Mouse (Mus musculus) lung, embryonic 16.5 days (tissue): Measurements from ENCODE around the gene Angel1. TPM values are rescaled to one million over a fixed set of nuclear protein-coding genes. Genes with fewer than 3 reads are reported as not detected.

Experiments
- ATAC-seq: fragments of 200-750 bp; cut with Nextera tagmentation; 2 replicates; pipeline ENCODE4 v1.8.0; 2017; ENCODE audit warnings: low read depth, mild to moderate bottlenecking, moderate library complexity
- H3K27ac ChIP-seq: fragments of 300-500 bp; sonication (generic); 2 replicates; pipeline ENCODE4 v1.5.1; 2014; ENCODE audit warnings: mild to moderate bottlenecking, control low read depth, low read length
- H3K27me3 ChIP-seq: fragments of 300-500 bp; sonication (generic); 2 replicates; pipeline ENCODE4 v1.6.1; 2014; ENCODE audit warnings: low read depth, low read length, mixed read lengths; ENCODE audit not compliant: control insufficient read depth, insufficient read depth
- H3K36me3 ChIP-seq: fragments of 300-500 bp; sonication (generic); 2 replicates; pipeline ENCODE4 v1.6.1; 2014; ENCODE audit warnings: low read length; ENCODE audit not compliant: control insufficient read depth, insufficient read depth
- H3K4me1 ChIP-seq: fragments of 300-500 bp; sonication (generic); replicated peaks from 2 replicates; pipeline ENCODE4 v1.6.1; 2014; ENCODE audit warnings: low read length, mixed read lengths; ENCODE audit not compliant: control insufficient read depth, insufficient read depth
- H3K4me2 ChIP-seq: fragments of 300-500 bp; sonication (generic); 2 replicates; pipeline ENCODE4 v1.6.1; 2014; ENCODE audit warnings: low read depth, low read length, control low read depth
- H3K4me3 ChIP-seq: fragments of 300-500 bp; sonication (generic); 2 replicates; pipeline ENCODE4 v1.5.1; 2014; ENCODE audit warnings: mild to moderate bottlenecking, low read length, control low read depth
- H3K9ac ChIP-seq: fragments of 300-500 bp; sonication (generic); 2 replicates; pipeline ENCODE4 v1.6.1; 2014; ENCODE audit warnings: low read length, control low read depth
- H3K9me3 ChIP-seq: fragments of 300-500 bp; sonication (generic); 2 replicates; pipeline ENCODE4 v1.6.1; 2016; ENCODE audit warnings: low read length; ENCODE audit not compliant: control insufficient read depth
- WGBS: fragments of 180-500 bp; shearing (Covaris S2); extraction: QIAGEN DNeasy Blood & Tissue Kit; methylation state at CpG from one replicate; pipeline ENCODE4 v1.1.7; 2014; 5-methylcytosine and 5-hydroxymethylcytosine counted together
- polyA plus RNA-seq: library from polyadenylated mRNA; unstranded; fragments of >200 nt; fragmentation: Nextera tagmentation; extraction: Ambion mirVana; gene quantifications from 2 replicates; pipeline ENCODE4 v1.2.1, GENCODE M21; 2015

Angel1 gene
- polyA plus RNA-seq, 1 experiment from 2014 or later: 11.9 TPM

DNA sequence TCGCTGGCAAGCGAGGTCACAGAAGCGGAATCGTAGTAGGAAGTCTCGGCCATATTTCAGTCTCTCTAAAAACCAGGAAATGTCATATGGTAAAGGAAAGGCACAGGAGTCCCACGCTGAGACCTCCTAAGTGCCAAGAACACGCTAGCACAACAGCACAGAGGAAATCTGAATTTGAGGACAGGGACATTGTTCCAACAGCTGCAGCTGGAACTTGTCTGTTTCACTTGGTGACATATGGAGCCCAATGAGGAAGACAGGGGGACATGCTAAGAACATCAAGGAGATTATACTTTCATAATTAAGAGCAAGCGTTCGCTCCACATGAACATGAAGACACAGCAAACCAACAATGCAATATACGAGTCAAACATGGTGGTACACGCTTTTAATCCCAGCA lies 9.3 kb downstream of the Angel1 start:
- ATAC-seq: peak; percentile 57
- Histone ChIP-seq H3K4me3 (no peak overlapping the region), H3K4me2 (no peak overlapping the region), H3K27me3 (no peaks in the 10 kb centered on the region), H3K27ac (no peak overlapping the region), H3K9ac (no peak overlapping the region), H3K9me3 (no peaks in the 10 kb centered on the region), H3K36me3 (0 out of 2 replicates have a peak, but pooled peaks cover 2% of the 10 kb centered on the region), H3K4me1 (peaks cover 12% of the 10 kb centered on the region; the same call in 1 of the 2 replicates)
- 69% methylated on average over 11 of the region's 11 CpGs for WGBS

GRCm38 (mm10) chr12:86715401-86715800 lies 10.9 kb downstream of the Angel1 start:
- no peak for ATAC-seq
- WGBS: 63% methylated on average over 5 of the region's 5 CpGs

GRCm38 (mm10) chr12:86714026-86714425 lies 12.2 kb downstream of the Angel1 start:
- H3K4me2 ChIP-seq: no peak overlapping the region
- H3K4me3 ChIP-seq: no peak overlapping the region
- no peaks in the 10 kb centered on the region for H3K9me3 ChIP-seq
- 0 out of 2 replicates have a peak, but pooled peaks cover 2% of the 10 kb centered on the region for H3K36me3 ChIP-seq
- no peaks in the 10 kb centered on the region for H3K27me3 ChIP-seq
- no peak for ATAC-seq
- H3K4me1 ChIP-seq: 0 out of 2 replicates have a peak, but pooled peaks cover 5% of the 10 kb centered on the region
- no peak overlapping the region for H3K9ac ChIP-seq
- WGBS: 61% methylated on average over 5 of the region's 5 CpGs
- H3K27ac ChIP-seq: no peak overlapping the region

More at GRCm38 (mm10) chr12:86715401-86715800, 10.9 kb downstream of the Angel1 start:
- Histone ChIP-seq H3K27me3 (no peaks in the 10 kb centered on the region), H3K4me2 (no peak overlapping the region), H3K9me3 (no peaks in the 10 kb centered on the region), H3K4me3 (no peak overlapping the region), H3K36me3 (0 out of 2 replicates have a peak, but pooled peaks cover 2% of the 10 kb centered on the region), H3K9ac (no peak overlapping the region), H3K4me1 (0 out of 2 replicates have a peak, but pooled peaks cover 5% of the 10 kb centered on the region), H3K27ac (no peak overlapping the region)

DNA sequence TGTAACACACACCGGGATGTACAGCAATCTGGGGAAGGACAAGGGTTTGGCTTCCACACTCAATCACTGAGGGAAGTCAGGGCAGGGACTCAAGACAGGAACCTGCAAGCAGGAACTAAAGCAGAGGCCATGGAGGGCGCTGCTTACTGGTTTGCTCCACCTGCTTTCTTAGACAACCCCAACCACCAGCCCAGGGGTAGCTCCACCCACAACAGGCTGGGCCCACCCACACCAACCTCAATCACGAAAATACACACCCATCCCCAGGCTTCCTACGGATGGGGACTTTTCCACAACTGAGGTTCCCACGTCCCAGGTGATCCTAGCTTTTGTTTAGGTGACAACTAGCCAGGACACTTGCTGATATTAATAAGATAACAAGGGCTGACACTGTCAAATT lies 20.4 kb downstream of the Angel1 start:
- Histone ChIP-seq H3K4me2 (no peak overlapping the region), H3K27ac (no peak overlapping the region), H3K9me3 (no peaks in the 10 kb centered on the region), H3K9ac (no peak overlapping the region), H3K4me3 (no peak overlapping the region), H3K36me3 (peaks cover 4% of the 10 kb centered on the region; the same call in 1 of the 2 replicates), H3K4me1 (no peaks in the 10 kb centered on the region), H3K27me3 (no peaks in the 10 kb centered on the region)
- WGBS: 76% methylated on average over 5 of the region's 5 CpGs
- ATAC-seq: no peak

GRCm38 (mm10) chr12:86702690-86703089 lies 23.6 kb downstream of the Angel1 start:
- Histone ChIP-seq H3K4me3 (no peak overlapping the region), H3K9ac (no peak overlapping the region), H3K4me2 (no peak overlapping the region), H3K36me3 (peaks cover 4% of the 10 kb centered on the region; the same call in 1 of the 2 replicates), H3K4me1 (peaks cover 11% of the 10 kb centered on the region), H3K27ac (no peak overlapping the region), H3K27me3 (no peaks in the 10 kb centered on the region), H3K9me3 (no peaks in the 10 kb centered on the region)
- no peak for ATAC-seq
- WGBS: 92% methylated on average over 3 of the region's 3 CpGs

DNA sequence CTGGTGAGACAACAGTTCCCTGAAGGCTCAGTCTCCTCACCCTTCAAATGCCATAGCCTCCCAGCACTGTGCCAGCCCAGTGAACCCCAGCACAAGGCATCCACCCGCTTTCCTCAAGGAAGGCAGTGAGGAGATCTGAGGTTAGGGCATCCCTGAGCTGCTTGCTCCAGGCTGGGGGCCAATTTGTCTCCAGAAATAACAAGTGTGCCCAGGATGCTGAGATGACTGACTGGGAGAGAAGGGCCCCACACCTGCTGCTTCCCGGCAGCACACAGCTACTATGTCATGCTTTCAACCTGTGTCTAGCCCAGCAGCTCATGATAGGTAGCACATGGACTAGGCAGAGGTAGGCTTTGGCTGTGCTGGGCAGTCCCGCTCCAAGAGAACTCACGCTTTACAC lies 24.8 kb downstream of the Angel1 start:
- peaks cover 11% of the 10 kb centered on the region for H3K4me1 ChIP-seq
- WGBS: 88% methylated on average over 4 of the region's 4 CpGs
- H3K36me3 ChIP-seq: peaks cover 4% of the 10 kb centered on the region; the same call in 1 of the 2 replicates
- no peak overlapping the region for H3K27ac ChIP-seq
- no peak overlapping the region for H3K9ac ChIP-seq
- no peaks in the 10 kb centered on the region for H3K27me3 ChIP-seq
- ATAC-seq: no peak
- no peaks in the 10 kb centered on the region for H3K9me3 ChIP-seq
- no peak overlapping the region for H3K4me2 ChIP-seq
- no peak overlapping the region for H3K4me3 ChIP-seq

GRCm38 (mm10) chr12:86700927-86701310 lies 25.3 kb downstream of the Angel1 start:
- WGBS: 72% methylated on average over 4 of the region's 4 CpGs
- H3K36me3 ChIP-seq: peaks cover 4% of the 10 kb centered on the region; the same call in 1 of the 2 replicates
- no peak; the same call in 1 of the 2 replicates for ATAC-seq

DNA sequence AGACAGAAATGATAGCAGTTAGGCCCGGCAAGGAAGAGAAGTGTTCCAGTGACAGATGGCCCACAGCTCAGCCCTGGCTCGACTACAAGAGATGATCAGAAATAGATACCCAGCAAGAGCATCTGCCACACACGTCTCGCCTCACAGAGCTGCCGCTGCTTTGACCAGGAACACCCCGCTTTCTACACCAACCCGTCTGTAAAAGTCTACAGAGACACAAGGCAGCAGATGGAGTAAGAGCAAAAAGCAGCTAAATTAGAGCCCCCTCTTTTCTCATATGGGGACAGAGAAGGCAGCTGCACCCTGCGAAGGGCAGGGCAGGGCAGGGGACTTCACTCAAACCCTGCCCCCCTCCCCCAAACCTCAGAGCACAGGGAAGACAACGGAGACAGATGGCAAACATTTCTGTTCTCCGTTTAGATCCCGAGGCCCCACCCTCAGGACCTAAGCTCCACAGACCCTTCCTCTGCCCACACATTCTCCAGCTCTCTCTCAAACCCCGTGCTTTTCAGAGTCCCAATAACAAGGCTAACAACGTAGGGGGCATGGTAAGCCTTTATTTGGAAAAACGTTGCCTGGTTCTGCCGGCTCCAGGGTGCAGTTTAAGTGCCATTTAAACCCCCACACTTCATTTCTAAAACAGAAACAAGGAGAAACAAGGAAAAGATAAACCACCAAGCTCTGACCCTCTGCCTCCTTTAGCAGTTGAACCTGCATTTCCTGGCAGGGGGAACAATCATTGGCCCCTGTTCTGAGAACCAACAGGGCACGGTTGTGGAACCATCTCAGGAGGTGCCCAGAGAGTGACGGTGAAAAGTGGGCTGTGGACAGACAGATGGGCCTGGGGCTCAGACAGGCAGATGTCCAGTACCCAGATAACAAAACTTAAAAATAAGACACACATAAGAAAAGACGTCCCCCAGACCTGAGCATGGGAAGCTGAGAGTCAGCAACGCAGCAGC lies 26.0 kb downstream of the Angel1 start:
- WGBS: 29% methylated on average over 19 of the region's 19 CpGs
- no peak overlapping the region for H3K4me2 ChIP-seq
- H3K9ac ChIP-seq: no peak overlapping the region
- no peak overlapping the region for H3K27ac ChIP-seq
- no peak overlapping the region for H3K4me3 ChIP-seq
- peaks cover 11% of the 10 kb centered on the region for H3K4me1 ChIP-seq
- H3K36me3 ChIP-seq: peaks cover 4% of the 10 kb centered on the region; the same call in 1 of the 2 replicates
- H3K27me3 ChIP-seq: no peaks in the 10 kb centered on the region
- H3K9me3 ChIP-seq: no peaks in the 10 kb centered on the region
- no peak for ATAC-seq

More at GRCm38 (mm10) chr12:86700927-86701310, 25.3 kb downstream of the Angel1 start:
- no peak overlapping the region for H3K4me2 ChIP-seq
- no peaks in the 10 kb centered on the region for H3K9me3 ChIP-seq
- H3K27ac ChIP-seq: no peak overlapping the region
- no peak overlapping the region for H3K4me3 ChIP-seq
- no peaks in the 10 kb centered on the region for H3K27me3 ChIP-seq
- H3K9ac ChIP-seq: 0 out of 2 replicates have a peak overlapping the region, but pooled peaks have one; percentile 28
- H3K4me1 ChIP-seq: peaks cover 11% of the 10 kb centered on the region

GRCm38 (mm10) chr12:86698537-86698936 lies 27.7 kb downstream of the Angel1 start:
- peak overlapping the region; percentile 57 for H3K27ac ChIP-seq
- H3K4me3 ChIP-seq: no peak overlapping the region
- H3K4me1 ChIP-seq: peaks cover 11% of the 10 kb centered on the region
- H3K4me2 ChIP-seq: no peak overlapping the region
- H3K36me3 ChIP-seq: peaks cover 4% of the 10 kb centered on the region; the same call in 1 of the 2 replicates
- ATAC-seq: peak; percentile 65
- no peaks in the 10 kb centered on the region for H3K27me3 ChIP-seq
- H3K9ac ChIP-seq: no peak overlapping the region
- no peaks in the 10 kb centered on the region for H3K9me3 ChIP-seq
